Mouse (Mus musculus) bone marrow, adult 2 months (tissue): ENCODE measurements around the gene Lars2. TPM values are rescaled to one million over a fixed set of nuclear protein-coding genes. Genes with fewer than 3 reads are reported as not detected.

ENCODE experiments used
- H3K27ac ChIP-seq: fragments of 200-500 bp; 2 replicates; pipeline ENCODE4 v1.5.1; 2012; ENCODE audit warnings: low read depth, mild to moderate bottlenecking, control low read depth, inconsistent platforms, low read length; ENCODE audit not compliant: control insufficient read depth, poor library complexity, insufficient read depth
- H3K4me1 ChIP-seq: fragments of 200-500 bp; 2 replicates; pipeline ENCODE4 v1.6.1; 2011; ENCODE audit warnings: low read length; ENCODE audit not compliant: control insufficient read depth, insufficient read depth
- H3K4me3 ChIP-seq: fragments of 200-500 bp; replicated peaks from 2 replicates; pipeline ENCODE3; 2011; ENCODE audit warnings: mild to moderate bottlenecking, low read depth, low read length, control low read depth; ENCODE audit not compliant: control insufficient read depth
- CTCF ChIP-seq: fragments of 200-500 bp; IDR thresholded peaks from 2 replicates; pipeline ENCODE4 v1.5.1; 2011; ENCODE audit warnings: low read length, control low read depth; ENCODE audit not compliant: control insufficient read depth, insufficient read depth
- POLR2A ChIP-seq: fragments of 200-500 bp; IDR thresholded peaks from 2 replicates; pipeline ENCODE4 v1.6.1; 2011; ENCODE audit warnings: low read depth, mild to moderate bottlenecking, control low read depth, low read length, borderline replicate concordance; ENCODE audit not compliant: control insufficient read depth
- WGBS: fragments of 180-500 bp; shearing (Covaris S2); methylation state at CpG from one replicate; pipeline ENCODE4 v1.1.7; 2018; 5-methylcytosine and 5-hydroxymethylcytosine counted together
- polyA plus RNA-seq: library from polyadenylated mRNA; stranded (reverse); fragments of >200 nt; gene quantifications from 2 replicates; pipeline ENCODE4 v1.2.4, GENCODE M21; 2011; ENCODE audit warnings: low replicate concordance; ENCODE audit not compliant: missing spikeins, insufficient read depth, insufficient read length

The Lars2 gene
- polyA plus RNA-seq, 1 experiment: 27,480 TPM

DNA sequence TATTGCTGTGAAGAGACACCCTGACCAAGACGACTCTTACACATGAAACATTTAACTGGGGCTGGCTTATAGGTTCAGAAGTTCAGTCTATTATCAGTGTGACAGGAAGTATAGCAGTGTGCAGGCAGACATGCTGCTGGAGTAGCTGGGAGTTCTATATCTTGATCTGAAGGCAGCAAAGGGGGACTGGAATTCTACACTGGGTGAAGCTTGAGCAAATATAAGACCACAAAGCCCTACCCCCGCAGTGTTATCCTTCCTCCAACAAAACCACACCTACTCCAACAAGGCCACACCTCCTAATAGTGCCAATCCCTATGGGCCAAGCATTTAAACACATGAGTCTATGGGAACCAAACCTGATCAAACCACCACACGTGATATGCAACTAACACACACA is 85.0 kb downstream of the Lars2 start:
- 60% methylated on average over 3 of the region's 3 CpGs for WGBS
- TF ChIP-seq POLR2A (no peak), CTCF (no peak)

DNA sequence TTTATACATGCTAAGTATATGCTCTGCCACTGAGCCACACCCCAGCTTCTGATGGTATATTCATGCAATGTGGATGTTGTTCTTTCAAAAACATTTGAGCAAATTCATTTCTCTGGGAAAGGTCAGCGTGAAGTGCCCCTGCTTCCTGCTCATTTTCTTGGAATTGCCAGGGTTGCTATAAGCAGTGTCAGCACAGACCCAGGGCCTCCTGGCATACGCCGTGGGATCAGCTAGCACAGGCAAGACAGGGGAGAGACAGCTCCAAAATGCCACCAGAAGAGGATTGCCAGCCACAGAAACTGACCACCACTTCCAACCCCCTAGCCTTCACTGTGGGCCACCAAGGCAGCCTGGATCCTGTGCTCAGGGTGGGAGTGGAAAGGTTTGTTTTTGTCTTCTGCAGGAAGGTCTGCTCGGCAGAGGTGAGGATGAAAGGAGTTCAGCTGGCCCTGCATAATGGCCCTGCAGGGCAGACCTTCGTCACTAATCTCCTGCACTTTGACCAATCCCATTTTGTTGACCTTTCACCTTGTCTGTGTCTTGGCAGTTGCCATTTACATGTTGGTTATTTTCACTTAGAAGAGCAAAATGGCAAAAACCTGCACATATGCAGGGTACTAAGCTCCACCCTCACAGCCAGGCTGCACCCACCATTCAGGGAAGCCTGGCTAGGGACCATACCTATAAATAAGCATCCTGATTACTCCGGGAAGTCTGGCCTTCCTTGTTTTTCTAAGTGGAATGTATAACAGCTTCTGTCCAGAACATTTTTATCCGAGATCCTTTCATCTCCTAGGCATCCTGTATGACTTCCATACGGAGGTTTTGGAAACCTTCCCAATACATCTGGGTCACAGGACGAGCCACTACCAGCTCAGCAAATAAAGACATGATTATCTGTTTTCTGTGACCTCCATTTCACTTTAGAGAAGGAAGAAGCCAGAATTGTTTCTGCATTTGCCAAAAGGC is 90.2 kb downstream of the Lars2 start:
- 86% methylated on average over 9 of the region's 9 CpGs for WGBS
- TF ChIP-seq CTCF (no peak), POLR2A (no peak)
- Histone ChIP-seq H3K27ac (no peak overlapping the region; the same call in 1 of the 2 replicates), H3K4me1 (no peaks in the 10 kb centered on the region), H3K4me3 (no peak overlapping the region)

More for the DNA sequence above, 85.0 kb downstream of the Lars2 start:
- no peak overlapping the region for H3K27ac ChIP-seq
- no peak overlapping the region for H3K4me3 ChIP-seq
- H3K4me1 ChIP-seq: no peaks in the 10 kb centered on the region

DNA sequence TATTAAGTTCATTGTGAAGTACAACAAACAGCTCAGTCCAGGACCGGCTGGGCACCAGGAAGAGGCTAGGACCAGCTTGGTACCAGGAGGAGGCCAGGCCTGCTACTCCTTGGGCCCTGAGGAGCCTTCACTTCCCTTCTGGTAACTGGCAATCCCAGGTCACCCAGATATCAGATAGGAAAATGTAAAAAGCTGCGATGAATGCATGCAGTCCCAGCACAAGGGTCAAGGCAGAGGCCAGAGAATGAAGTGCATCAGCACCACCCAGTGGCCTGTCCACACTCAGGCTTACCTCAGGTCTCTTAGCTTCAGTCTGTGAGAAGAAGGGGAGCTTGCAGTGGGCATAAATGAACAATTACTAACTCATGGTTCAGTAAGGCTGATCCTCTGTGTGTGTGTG is 90.9 kb downstream of the Lars2 start:
- no peak overlapping the region for H3K27ac ChIP-seq
- no peak overlapping the region for H3K4me3 ChIP-seq
- 79% methylated on average over 2 of the region's 2 CpGs for WGBS
- no peaks in the 10 kb centered on the region for H3K4me1 ChIP-seq
- no peak for TF ChIP-seq POLR2A
- no peak for TF ChIP-seq CTCF

DNA sequence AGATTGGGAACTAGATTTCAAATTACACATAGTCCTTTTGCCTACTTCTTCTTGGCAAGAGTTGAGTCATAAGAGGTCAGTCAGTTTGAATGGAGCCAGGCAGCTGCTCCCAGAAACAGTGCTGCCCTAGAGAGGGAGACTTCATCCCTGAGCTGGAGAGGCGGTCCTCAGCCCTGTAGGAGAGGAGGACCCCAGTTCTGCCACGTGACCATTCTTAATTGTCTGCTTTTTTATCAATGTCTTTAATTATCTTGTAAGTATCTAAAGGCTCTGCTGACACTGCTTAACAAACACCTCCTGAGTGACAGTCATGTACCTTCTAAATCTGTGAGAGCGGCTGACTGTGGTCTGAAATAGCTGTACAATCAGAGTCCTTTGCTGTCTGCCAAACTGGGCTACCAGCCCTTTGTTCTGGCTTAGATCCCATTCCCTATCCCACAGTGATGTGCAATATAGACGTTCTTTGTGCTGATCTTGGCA is 100.5 kb downstream of the Lars2 start:
- no peaks in the 10 kb centered on the region; the same call in 1 of the 2 replicates for H3K4me1 ChIP-seq
- TF ChIP-seq CTCF (no peak), POLR2A (no peak)
- no peak overlapping the region for H3K27ac ChIP-seq
- WGBS: 76% methylated on average over 4 of the region's 4 CpGs
- no peak overlapping the region for H3K4me3 ChIP-seq

DNA sequence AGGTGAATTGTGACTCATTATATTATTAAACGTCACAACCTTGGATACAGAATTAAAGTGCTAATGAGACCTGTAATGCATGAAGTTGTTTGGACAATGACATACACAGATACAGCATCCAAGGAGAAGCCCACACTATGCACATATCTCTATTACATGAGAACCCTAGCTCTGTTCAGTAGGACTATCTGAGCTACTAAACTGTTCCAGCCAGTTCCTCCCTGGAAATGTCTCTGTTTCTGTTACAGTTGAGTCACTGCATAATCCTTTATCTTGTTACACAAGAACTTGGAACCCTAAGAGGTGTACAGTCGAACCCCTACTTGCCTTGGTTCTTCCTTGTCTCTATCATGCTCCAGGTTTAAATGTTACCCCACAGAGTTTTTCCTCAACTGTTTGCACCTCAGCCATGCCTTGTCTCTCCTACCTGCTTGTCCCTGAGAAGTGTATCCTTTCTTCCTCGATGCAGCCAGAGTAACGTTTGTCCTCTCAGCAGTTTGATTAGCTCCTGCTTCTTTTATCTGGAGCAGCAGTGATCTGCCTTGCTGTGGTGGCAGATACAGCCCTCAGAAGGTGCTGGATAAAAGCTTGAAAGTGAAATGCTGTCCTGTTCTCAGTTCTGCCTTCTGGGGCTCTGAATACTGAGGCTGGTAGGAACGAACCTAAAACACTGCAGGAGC is 101.8 kb downstream of the Lars2 start:
- Histone ChIP-seq H3K27ac (no peak overlapping the region; the same call in 1 of the 2 replicates), H3K4me1 (no peaks in the 10 kb centered on the region; the same call in 1 of the 2 replicates), H3K4me3 (no peak overlapping the region)
- WGBS: 56% methylated on average over 5 of the region's 5 CpGs
- no peak for TF ChIP-seq POLR2A
- TF ChIP-seq CTCF: no peak

DNA sequence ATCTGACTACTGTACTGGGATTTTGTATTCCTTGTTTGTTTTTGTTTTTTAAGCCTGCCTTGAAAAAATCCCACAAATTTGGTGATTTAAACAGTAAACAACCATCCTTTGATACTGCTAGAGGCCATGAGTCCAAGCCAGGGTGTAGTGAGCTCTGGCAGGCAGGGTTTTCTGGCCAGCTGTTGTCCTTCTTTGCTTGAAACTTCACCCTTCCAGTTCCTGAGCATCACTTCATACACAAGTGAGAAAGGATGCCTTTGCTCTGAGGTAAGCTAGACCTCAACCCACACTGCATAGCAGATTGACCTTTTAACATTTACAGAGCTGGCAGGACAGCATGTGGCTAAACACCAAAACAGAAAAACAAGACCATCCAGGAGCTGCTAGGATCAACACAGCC is 102.4 kb downstream of the Lars2 start:
- H3K4me3 ChIP-seq: no peak overlapping the region
- TF ChIP-seq CTCF (no peak), POLR2A (no peak)
- no peaks in the 10 kb centered on the region; the same call in 1 of the 2 replicates for H3K4me1 ChIP-seq
- H3K27ac ChIP-seq: no peak overlapping the region

DNA sequence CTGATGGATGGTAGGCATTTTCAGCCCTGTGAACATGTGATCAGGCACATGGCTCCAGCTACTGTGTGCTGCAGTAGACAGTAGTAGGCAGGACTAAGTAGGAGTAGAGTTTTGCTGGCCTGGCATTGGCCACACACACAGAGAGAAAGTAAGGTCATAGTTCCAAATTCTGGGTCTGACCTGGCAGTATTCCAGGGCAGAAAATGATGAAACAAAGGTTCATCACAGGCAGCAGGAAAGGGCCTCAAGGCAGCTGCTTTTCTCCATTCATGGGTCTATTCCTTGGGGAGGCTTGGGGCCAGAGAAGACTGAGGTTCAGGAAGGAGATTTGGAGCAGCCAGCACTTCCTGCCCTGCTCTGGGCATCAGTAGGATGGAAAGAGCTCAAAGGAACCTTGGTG is 106.7 kb downstream of the Lars2 start:
- H3K4me1 ChIP-seq: no peaks in the 10 kb centered on the region; the same call in 1 of the 2 replicates
- TF ChIP-seq CTCF (no peak), POLR2A (no peak)
- H3K27ac ChIP-seq: no peak overlapping the region
- no peak overlapping the region for H3K4me3 ChIP-seq

DNA sequence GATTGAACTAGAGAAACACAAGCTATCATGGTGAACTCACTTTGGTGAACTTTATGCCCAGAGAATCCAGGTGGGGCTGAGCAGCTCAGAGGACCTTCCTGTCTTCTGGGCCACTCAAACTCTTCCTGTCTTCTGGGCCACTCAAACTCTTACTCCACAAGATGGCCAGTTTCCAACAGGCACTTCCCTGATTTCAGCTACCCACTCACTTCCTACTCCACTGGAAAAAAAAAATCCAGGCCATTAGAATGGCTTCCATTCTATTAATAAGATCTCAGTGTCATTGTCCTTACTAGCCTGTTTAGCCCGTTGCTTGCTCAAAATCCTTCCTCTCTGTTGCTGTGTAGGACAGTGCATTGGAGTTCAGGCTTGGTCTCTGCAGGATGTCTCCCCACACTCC is 108.8 kb downstream of the Lars2 start:
- WGBS: 68% methylated on average over 1 of the region's 1 CpGs
- TF ChIP-seq POLR2A: no peak
- TF ChIP-seq CTCF: no peak
- no peak overlapping the region for H3K4me3 ChIP-seq
- peaks cover 2% of the 10 kb centered on the region for H3K4me1 ChIP-seq
- no peak overlapping the region for H3K27ac ChIP-seq
